Mouse (Mus musculus): ENCODE results near the gene Cops2.

DNA sequence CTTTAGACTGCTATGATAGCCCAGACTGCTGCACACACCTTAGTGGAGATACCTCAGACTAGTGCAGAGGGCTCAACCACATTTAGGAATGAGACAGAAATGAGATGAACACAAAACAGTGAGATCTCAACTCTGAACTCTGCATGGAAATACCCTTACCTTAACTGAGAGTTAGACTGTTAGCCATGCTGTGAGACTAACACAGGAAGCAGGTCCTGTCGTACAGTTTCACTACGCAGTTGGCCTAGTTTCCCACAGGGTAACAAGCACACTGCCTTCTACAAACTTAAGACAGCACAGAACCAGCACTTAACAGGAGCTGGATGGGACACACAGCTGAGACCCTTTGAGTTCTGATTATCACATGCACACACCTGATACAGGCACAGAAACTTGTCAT lies 29.0 kb downstream of the Cops2 start:
- TF ChIP-seq CTCF (IDR thresholded peaks at IDR 0.05; ENCODE audit: borderline replicate concordance, insufficient read depth, low read depth, low read length) (no peak), POLR2A (IDR thresholded peaks at IDR 0.05; ENCODE audit: borderline replicate concordance, insufficient read depth, low read length) (no peak)
